Mouse (Mus musculus) MEL (cell line): ENCODE data around the gene 3110082I17Rik. TPM values are rescaled to one million over a fixed set of nuclear protein-coding genes. Genes with fewer than 3 reads are reported as not detected.

Experiments
- DNase-seq: peaks from one replicate; pipeline ENCODE4 v3.0.0; 2011; ENCODE audit warnings: low read depth, low spot score
- H3K27ac ChIP-seq: 2 replicates; pipeline ENCODE4 v1.5.1; 2012; ENCODE audit warnings: low read depth, mild to moderate bottlenecking, control low read depth, low read length, moderate library complexity; ENCODE audit not compliant: control insufficient read depth
- H3K27me3 ChIP-seq, 2 experiments: fragments of 150-350 bp in 1 of 2; sonication (generic) in 1 of 2; 2 replicates each; pipeline ENCODE4 v1.6.1; 2012; ENCODE audit warnings: low read length in 2 of 2, mild to moderate bottlenecking in 2 of 2, improper control_type of control experiment in 1 of 2, moderate library complexity in 1 of 2; ENCODE audit not compliant: insufficient read depth in 2 of 2, control insufficient read depth in 1 of 2
- H3K36me3 ChIP-seq, 2 experiments: 2 replicates each; pipeline ENCODE4 v1.6.1; 2012 to 2014; ENCODE audit warnings: low read length in 2 of 2, improper control_type of control experiment in 1 of 2, inconsistent platforms in 1 of 2, mild to moderate bottlenecking in 1 of 2; ENCODE audit not compliant: insufficient read depth in 2 of 2, control insufficient read depth in 1 of 2
- H3K4me1 ChIP-seq, 2 experiments: fragments of 150-350 bp in 1 of 2; sonication (generic) in 1 of 2; 2 replicates each; pipeline ENCODE4 v1.6.1; 2012; ENCODE audit warnings: low read length in 2 of 2, improper control_type of control experiment in 1 of 2, mild to moderate bottlenecking in 1 of 2; ENCODE audit not compliant: insufficient read depth in 2 of 2, control insufficient read depth in 1 of 2
- H3K4me3 ChIP-seq, 2 experiments: fragments of 150-350 bp in 1 of 2; sonication (generic) in 1 of 2; 2 replicates each; pipeline ENCODE4 v1.5.1; 2012; ENCODE audit warnings: low read depth in 2 of 2, low read length in 2 of 2, mild to moderate bottlenecking in 2 of 2, moderate library complexity in 2 of 2, control low read depth in 1 of 2, improper control_type of control experiment in 1 of 2; ENCODE audit not compliant: control insufficient read depth in 1 of 2, insufficient read depth in 1 of 2
- H3K79me2 ChIP-seq: 2 replicates; pipeline ENCODE4 v1.6.1; 2012; ENCODE audit warnings: mild to moderate bottlenecking, low read length, moderate library complexity; ENCODE audit not compliant: control insufficient read depth, poor library complexity, insufficient read depth
- H3K9ac ChIP-seq: 2 replicates; pipeline ENCODE4 v1.6.1; 2012; ENCODE audit warnings: low read depth, mild to moderate bottlenecking, control low read depth, low read length, moderate library complexity; ENCODE audit not compliant: control insufficient read depth, poor library complexity, severe bottlenecking
- H3K9me3 ChIP-seq: fragments of 150-350 bp; sonication (generic); replicated peaks from 2 replicates; pipeline ENCODE4 v1.6.1; 2012; ENCODE audit warnings: mild to moderate bottlenecking, low read length, improper control_type of control experiment, moderate library complexity; ENCODE audit not compliant: insufficient read depth
- BHLHE40 ChIP-seq: IDR thresholded peaks from 2 replicates; pipeline ENCODE4 v1.6.1; 2012; ENCODE audit warnings: low read depth, mild to moderate bottlenecking, inconsistent platforms, low read length, improper control_type of control experiment, borderline replicate concordance
- CHD1 ChIP-seq: IDR thresholded peaks from 2 replicates; pipeline ENCODE4 v1.6.1; 2012; ENCODE audit warnings: low read depth, mild to moderate bottlenecking, inconsistent platforms, low read length, improper control_type of control experiment
- CTCF ChIP-seq, 3 experiments: IDR thresholded peaks in 2 of 3; conservative IDR thresholded peaks in 1 of 3; 2 replicates each; pipeline ENCODE4 v1.5.1; 2011 to 2012; ENCODE audit warnings: low read length in 3 of 3, low read depth in 2 of 3, mild to moderate bottlenecking in 2 of 3, improper control_type of control experiment in 1 of 3, inconsistent platforms in 1 of 3, mixed read lengths in 1 of 3, moderate library complexity in 1 of 3; ENCODE audit not compliant: control insufficient read depth in 1 of 3, insufficient read depth in 1 of 3, poor library complexity in 1 of 3, severe bottlenecking in 1 of 3
- ELF1 ChIP-seq: IDR thresholded peaks from 2 replicates; pipeline ENCODE4 v1.6.1; 2014; ENCODE audit warnings: low read depth, mild to moderate bottlenecking, inconsistent platforms, low read length, improper control_type of control experiment, moderate library complexity
- ETS1 ChIP-seq: IDR thresholded peaks from 2 replicates; pipeline ENCODE4 v1.6.1; 2012; ENCODE audit warnings: low read depth, mild to moderate bottlenecking, inconsistent platforms, low read length, improper control_type of control experiment, moderate library complexity
- HCFC1 ChIP-seq: IDR thresholded peaks from 2 replicates; pipeline ENCODE4 v1.6.1; 2012; ENCODE audit warnings: low read depth, mild to moderate bottlenecking, inconsistent platforms, low read length, improper control_type of control experiment, moderate library complexity
- KAT2A ChIP-seq: conservative IDR thresholded peaks from 2 replicates; pipeline ENCODE4 v1.6.1; 2012; ENCODE audit warnings: low read depth, low read length, improper control_type of control experiment, inconsistent platforms
- MAFK ChIP-seq: IDR thresholded peaks from 2 replicates; pipeline ENCODE4 v1.6.1; 2011; ENCODE audit warnings: low read depth, mild to moderate bottlenecking, low read length, improper control_type of control experiment, borderline replicate concordance
- MAX ChIP-seq: IDR thresholded peaks from 2 replicates; pipeline ENCODE4 v1.6.1; 2011; ENCODE audit warnings: low read length, improper control_type of control experiment
- MEF2A ChIP-seq: IDR thresholded peaks from 2 replicates; pipeline ENCODE4 v1.6.1; 2014; ENCODE audit warnings: low read depth, mild to moderate bottlenecking, inconsistent platforms, low read length, improper control_type of control experiment; ENCODE audit not compliant: poor library complexity, insufficient replicate concordance, severe bottlenecking; ENCODE audit errors: extremely low read depth
- MXI1 ChIP-seq: IDR thresholded peaks from 2 replicates; pipeline ENCODE4 v1.6.1; 2011; ENCODE audit warnings: mild to moderate bottlenecking, low read depth, low read length, improper control_type of control experiment
- MYC ChIP-seq: IDR thresholded peaks from 2 replicates; pipeline ENCODE4 v1.6.1; 2011; ENCODE audit warnings: low read depth, mild to moderate bottlenecking, low read length, improper control_type of control experiment, moderate library complexity
- NRF1 ChIP-seq: IDR thresholded peaks from 2 replicates; pipeline ENCODE4 v1.6.1; 2014; ENCODE audit warnings: low read depth, mild to moderate bottlenecking, inconsistent platforms, low read length, improper control_type of control experiment, moderate library complexity; ENCODE audit not compliant: poor library complexity, insufficient read depth, severe bottlenecking
- POLR2A ChIP-seq, 2 experiments: IDR thresholded peaks; 2 replicates each; pipeline ENCODE4 v1.6.1; 2011 to 2012; ENCODE audit warnings: low read length in 2 of 2, mild to moderate bottlenecking in 2 of 2, control low read depth in 1 of 2, improper control_type of control experiment in 1 of 2, low read depth in 1 of 2, moderate library complexity in 1 of 2; ENCODE audit not compliant: control insufficient read depth in 1 of 2, insufficient read depth in 1 of 2, poor library complexity in 1 of 2
- POLR2AphosphoS2 ChIP-seq: IDR thresholded peaks from 2 replicates; pipeline ENCODE4 v1.6.1; 2011; ENCODE audit warnings: low read length, improper control_type of control experiment
- RAD21 ChIP-seq: IDR thresholded peaks from 2 replicates; pipeline ENCODE4 v1.6.1; 2011; ENCODE audit warnings: mild to moderate bottlenecking, low read depth, low read length, improper control_type of control experiment
- SIN3A ChIP-seq: IDR thresholded peaks from 2 replicates; pipeline ENCODE4 v1.6.1; 2012; ENCODE audit warnings: low read length, improper control_type of control experiment, inconsistent platforms
- TAL1 ChIP-seq: IDR thresholded peaks from 2 replicates; pipeline ENCODE4 v1.6.1; 2012; ENCODE audit warnings: mild to moderate bottlenecking, inconsistent platforms, low read length, moderate library complexity, mixed read lengths
- TBP ChIP-seq: IDR thresholded peaks from 2 replicates; pipeline ENCODE4 v1.8.0; 2011; ENCODE audit warnings: low read depth, low read length, improper control_type of control experiment
- TCF12 ChIP-seq: IDR thresholded peaks from 2 replicates; pipeline ENCODE4 v1.6.1; 2014; ENCODE audit warnings: low read depth, mild to moderate bottlenecking, inconsistent platforms, low read length, improper control_type of control experiment, moderate library complexity
- USF1 ChIP-seq: IDR thresholded peaks from 2 replicates; pipeline ENCODE4 v1.6.1; 2014; ENCODE audit warnings: low read depth, mild to moderate bottlenecking, inconsistent platforms, low read length, improper control_type of control experiment, moderate library complexity
- USF2 ChIP-seq, 2 experiments: IDR thresholded peaks; 2 replicates each; pipeline ENCODE4 v1.6.1; 2011 to 2012; ENCODE audit warnings: improper control_type of control experiment in 2 of 2, low read length in 2 of 2, borderline replicate concordance in 1 of 2, inconsistent platforms in 1 of 2, low read depth in 1 of 2, mild to moderate bottlenecking in 1 of 2; ENCODE audit not compliant: insufficient read depth in 1 of 2
- ZC3H11A ChIP-seq: IDR thresholded peaks from 2 replicates; pipeline ENCODE4 v1.6.1; 2012; ENCODE audit warnings: low read depth, mild to moderate bottlenecking, inconsistent platforms, low read length, improper control_type of control experiment
- ZMIZ1 ChIP-seq: IDR thresholded peaks from 2 replicates; pipeline ENCODE4 v1.6.1; 2012; ENCODE audit warnings: low read depth, mild to moderate bottlenecking, inconsistent platforms, low read length, improper control_type of control experiment, moderate library complexity
- ZNF384 ChIP-seq: IDR thresholded peaks from 2 replicates; pipeline ENCODE4 v1.6.1; 2012; ENCODE audit warnings: low read depth, mild to moderate bottlenecking, inconsistent platforms, low read length, improper control_type of control experiment
- polyA plus RNA-seq, 2 experiments: library from polyadenylated mRNA; stranded (reverse) in 1 of 2; unstranded in 1 of 2; fragments of >175 nt in 1 of 2; fragments of >200 nt in 1 of 2; gene quantifications; 2 replicates each; pipeline versions ENCODE4 v1.2.1 to v1.2.4; 2012; ENCODE audit warnings: low replicate concordance in 2 of 2, low read depth in 1 of 2; ENCODE audit not compliant: insufficient read length in 2 of 2, insufficient read depth in 1 of 2, missing spikeins in 1 of 2
- total RNA-seq: library from RNA; depleted of rRNA; stranded (reverse); fragments of 300-350 nt; gene quantifications from 2 replicates; pipeline ENCODE4 v1.2.3, GENCODE M21; 2012

3110082I17Rik gene
- total and polyA plus RNA-seq, 3 experiments, result 58.1 to 79.5 TPM; not detected in 1

DNA sequence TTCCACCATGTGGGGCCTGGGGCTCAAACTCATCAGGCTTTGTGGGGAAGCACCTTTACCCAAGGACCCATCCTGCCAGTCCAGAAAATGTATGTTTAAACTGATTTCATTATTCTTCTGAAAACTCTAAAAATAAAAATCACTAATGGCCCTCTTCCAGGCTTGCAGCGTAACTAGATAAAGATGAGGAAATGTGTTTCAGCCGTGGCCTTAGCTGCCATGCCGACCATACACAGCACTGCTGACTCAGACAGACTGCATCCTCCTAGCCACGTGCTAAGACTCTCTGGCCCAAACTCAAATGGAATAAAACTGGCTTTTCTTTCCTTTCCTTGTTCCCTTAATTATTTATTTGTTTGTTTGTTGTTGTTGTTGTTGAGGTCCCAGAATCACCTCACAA is 4.5 kb upstream of the 3110082I17Rik start:
- H3K9ac ChIP-seq, result peak overlapping the region; percentile 21; the same call in 1 of the 2 replicates
- H3K9me3 ChIP-seq, result no peaks in the 10 kb centered on the region
- peak; percentile 57 for DNase-seq
- H3K79me2 ChIP-seq, result peaks cover 4% of the 10 kb centered on the region
- H3K4me3 ChIP-seq, result no peak overlapping the region
- H3K27ac ChIP-seq, result no peak overlapping the region
- TF ChIP-seq USF2 (IDR thresholded peaks at IDR 0.05; ENCODE audit: borderline replicate concordance in 1 of 2, insufficient read depth in 1 of 2, low read depth in 1 of 2, low read length in 2 of 2) (no peak), POLR2A (IDR thresholded peaks at IDR 0.05; ENCODE audit: control insufficient read depth in 1 of 2, insufficient read depth in 1 of 2, low read depth in 1 of 2, low read length in 2 of 2, poor library complexity in 1 of 2) (no peak), TCF12 (no peak), MXI1 (peak; percentile 88), TAL1 (no peak), ZC3H11A (no peak), CTCF (IDR thresholded peaks at IDR 0.05 in 2 of 3, conservative IDR thresholded peaks at IDR 0.05 in 1 of 3; ENCODE audit: control insufficient read depth in 1 of 3, insufficient read depth in 1 of 3, low read depth in 2 of 3, low read length in 3 of 3, poor library complexity in 1 of 3, severe bottlenecking in 1 of 3) (no peak), ZMIZ1 (no peak), SIN3A (no peak), CHD1 (no peak), TBP (no peak), HCFC1 (0 out of 2 replicates have a peak, but pooled peaks have one; percentile 10), MAFK (no peak), MEF2A (no peak), POLR2AphosphoS2 (no peak), MAX (peak; percentile 81), ETS1 (peak; percentile 20; the same call in 1 of the 2 replicates), KAT2A (no peak), MYC (peak; percentile 75)
- no peaks in the 10 kb centered on the region for H3K27me3 ChIP-seq
- peaks cover 13 to 14% of the 10 kb centered on the region in 2 experiments for H3K4me1 ChIP-seq
- H3K36me3 ChIP-seq, result peaks cover 0 to 11% of the 10 kb centered on the region in 2 experiments; a peak in 2 of 4 replicates

- peaks cover 3 to 7% of the 10 kb centered on the region in 2 experiments; a peak in 2 of 4 replicates for H3K4me1 ChIP-seq
- no peaks in the 10 kb centered on the region for H3K9me3 ChIP-seq
- peak overlapping the region; percentile 79 to 98 for H3K4me3 ChIP-seq
- no peak for DNase-seq
- H3K27me3 ChIP-seq, result no peaks in the 10 kb centered on the region
- peaks cover 11% of the 10 kb centered on the region for H3K79me2 ChIP-seq
- peak overlapping the region; percentile 77 for H3K9ac ChIP-seq
- TF ChIP-seq TAL1 (no peak), BHLHE40 (no peak), TBP (no peak), ELF1 (no peak), ZNF384 (peak; percentile 73), USF1 (no peak), POLR2AphosphoS2 (no peak), ZC3H11A (no peak), MAX (no peak), ZMIZ1 (0 out of 2 replicates have a peak, but pooled peaks have one; percentile 22), POLR2A (IDR thresholded peaks at IDR 0.05; ENCODE audit: control insufficient read depth in 1 of 2, insufficient read depth in 1 of 2, low read depth in 1 of 2, low read length in 2 of 2, poor library complexity in 1 of 2) (no peak), RAD21 (no peak), NRF1 (no peak)
- H3K36me3 ChIP-seq, result peaks cover 0 to 6% of the 10 kb centered on the region in 2 experiments; a peak in 3 of 4 replicates
- 0 out of 2 replicates have a peak overlapping the region, but pooled peaks have one; percentile 21 for H3K27ac ChIP-seq
Measured at GRCm38 (mm10) chr5:139459938-139460337, 389 bp downstream of the 3110082I17Rik start.
